Mouse (Mus musculus) layer of hippocampus, adult 8-10 months (tissue): ENCODE results near the gene Mrtfa. TPM values are rescaled to one million over a fixed set of nuclear protein-coding genes. Genes with fewer than 3 reads are reported as not detected.

Experiments used
- DNase-seq, 2 experiments: peaks; one replicate each; pipeline ENCODE4 v3.0.0; 2022; ENCODE audit warnings: low spot score in 2 of 2
- total RNA-seq, 4 experiments: library from RNA; stranded (reverse); gene quantifications; 2 replicates each; pipeline ENCODE4 v1.2.4; 2022

The Mrtfa gene
- total RNA-seq, 4 experiments from 2014 or later: 79.9 to 100 (median 95.9) TPM

DNA sequence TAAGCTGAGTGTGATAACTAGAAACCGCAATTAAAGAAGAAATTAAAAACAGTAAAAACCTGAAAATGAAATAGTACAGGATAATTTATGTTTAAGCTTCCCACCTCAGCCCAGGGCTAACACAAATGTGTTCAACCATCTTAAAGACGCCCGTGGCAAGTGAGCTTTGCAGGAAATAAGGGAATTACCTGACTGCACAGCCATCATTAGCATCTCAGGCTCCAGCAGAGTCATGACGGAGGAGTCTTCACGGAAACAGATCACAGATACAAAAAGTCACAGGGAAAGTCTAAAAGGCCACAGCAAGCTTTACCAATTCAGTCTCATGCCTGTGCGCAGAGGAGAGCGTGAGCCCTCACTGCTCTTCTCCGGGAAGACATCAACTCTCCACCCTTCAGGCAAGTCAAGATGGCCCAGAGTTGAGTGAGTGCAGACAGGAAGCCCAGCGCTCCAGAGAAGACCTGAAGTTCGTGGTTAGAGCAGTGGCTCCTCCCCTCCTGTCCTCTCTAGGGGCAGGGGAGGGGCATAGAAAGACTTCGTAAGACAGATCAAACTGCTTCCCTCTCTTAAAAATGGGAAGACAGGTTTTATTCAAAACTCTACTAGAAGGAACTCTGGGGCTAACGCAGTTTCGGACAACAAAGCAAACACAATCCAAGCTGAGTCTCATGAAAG is 85.8 kb downstream of the Mrtfa start:
- no peak for DNase-seq

DNA sequence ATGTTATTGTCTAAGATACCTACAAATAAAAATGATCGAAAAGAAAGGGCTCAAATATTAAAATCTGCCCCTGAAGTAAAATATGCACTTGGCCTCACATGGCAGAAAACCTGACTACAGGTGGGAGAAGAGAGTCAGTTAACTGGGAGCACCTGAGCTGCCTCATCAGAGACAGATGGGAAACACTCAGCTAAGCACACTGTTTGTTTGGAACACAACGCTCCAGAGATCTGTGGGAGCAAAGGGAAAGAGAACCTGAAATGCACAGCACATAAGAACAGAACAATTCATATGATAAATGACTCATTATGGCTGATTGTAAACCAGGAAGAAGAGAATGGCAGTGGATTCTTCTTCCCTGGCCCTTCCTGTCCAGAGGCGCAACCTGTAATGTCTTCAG is 87.1 kb downstream of the Mrtfa start:
- no peak for DNase-seq

DNA sequence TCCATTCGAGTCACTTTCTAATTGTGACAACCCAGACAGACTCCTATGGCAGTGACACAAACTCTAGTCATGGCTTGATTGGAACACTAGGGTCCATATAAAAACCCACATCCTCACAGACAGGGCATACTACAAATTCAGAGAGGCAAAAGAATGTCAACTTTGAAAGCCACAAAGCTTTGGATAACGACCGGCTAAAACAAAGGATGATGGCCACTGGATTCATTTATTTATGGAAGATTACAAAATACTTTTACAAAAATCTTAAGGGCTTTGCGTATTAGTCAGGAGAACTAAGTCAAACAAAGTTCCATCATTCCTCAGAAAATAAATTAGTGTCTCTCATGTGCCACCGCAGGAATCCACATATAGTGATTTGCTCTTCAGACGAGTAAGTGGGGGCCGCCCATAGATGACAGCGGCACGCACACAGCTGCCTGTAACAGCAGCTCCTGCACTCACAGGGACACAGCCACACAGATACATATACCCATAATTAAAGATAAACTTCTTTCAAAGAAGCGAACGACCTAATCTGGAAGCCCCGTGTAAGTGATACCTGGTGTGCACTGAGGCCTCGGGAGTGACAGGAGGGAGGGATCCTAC is 88.2 kb downstream of the Mrtfa start:
- no peak for DNase-seq

DNA sequence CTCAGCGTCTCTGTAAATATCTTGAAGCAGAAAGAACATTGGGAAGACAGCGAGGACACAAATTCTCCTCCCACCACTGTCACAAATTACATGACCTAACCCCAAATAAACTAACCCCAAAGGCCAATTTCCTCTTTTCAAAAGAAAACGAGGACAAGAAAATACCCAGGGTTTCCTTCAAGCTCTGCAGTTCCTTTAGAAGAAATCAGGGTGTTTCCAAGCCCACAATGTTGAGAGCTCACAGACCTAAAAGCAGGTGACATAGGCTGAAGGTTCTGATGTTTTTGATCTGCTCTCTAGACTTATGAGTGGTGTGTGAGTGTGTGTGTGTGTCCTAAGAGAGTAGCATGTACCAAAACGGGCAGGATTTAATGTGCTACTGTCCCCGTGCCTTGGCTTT is 89.2 kb downstream of the Mrtfa start:
- no peak for DNase-seq

DNA sequence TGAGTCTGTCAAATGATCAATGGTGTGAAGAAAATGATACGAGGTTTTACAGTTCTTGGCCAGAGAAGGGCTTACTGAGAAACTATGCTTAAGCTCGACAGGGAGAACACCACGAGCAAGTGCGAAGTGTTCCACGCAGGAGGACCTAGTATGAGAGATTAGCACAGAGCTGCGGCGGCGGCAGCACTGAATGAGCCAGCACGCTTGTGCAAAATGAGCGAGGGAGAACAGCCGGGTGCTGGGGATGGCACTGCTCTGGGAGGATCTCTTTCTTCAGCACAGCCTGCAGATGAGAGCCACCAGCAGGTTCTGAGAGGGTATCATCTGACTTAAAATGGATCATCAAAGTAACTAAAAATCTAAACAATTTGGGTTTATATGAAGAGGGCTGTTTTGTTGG is 91.3 kb downstream of the Mrtfa start:
- peak in 1 of 2 experiments; percentile 44 for DNase-seq

DNA sequence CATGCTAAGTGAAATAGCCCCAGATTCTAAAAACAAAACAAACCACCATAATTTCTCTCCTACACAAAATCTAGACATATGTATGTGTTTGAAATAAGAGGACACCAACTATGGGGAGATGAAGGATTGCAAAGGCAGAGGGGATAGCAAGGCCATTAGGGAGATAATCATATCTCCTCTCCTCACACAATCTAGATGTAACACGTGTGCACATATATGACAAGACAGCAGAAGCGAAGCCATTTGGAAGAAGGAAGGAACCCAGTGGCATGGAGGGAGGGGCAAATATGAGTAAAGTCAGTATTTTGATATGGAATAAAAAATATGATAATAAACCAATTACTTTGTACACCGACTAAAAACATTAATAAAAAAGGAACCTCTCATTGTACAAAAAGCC is 91.9 kb downstream of the Mrtfa start:
- no peak for DNase-seq

DNA sequence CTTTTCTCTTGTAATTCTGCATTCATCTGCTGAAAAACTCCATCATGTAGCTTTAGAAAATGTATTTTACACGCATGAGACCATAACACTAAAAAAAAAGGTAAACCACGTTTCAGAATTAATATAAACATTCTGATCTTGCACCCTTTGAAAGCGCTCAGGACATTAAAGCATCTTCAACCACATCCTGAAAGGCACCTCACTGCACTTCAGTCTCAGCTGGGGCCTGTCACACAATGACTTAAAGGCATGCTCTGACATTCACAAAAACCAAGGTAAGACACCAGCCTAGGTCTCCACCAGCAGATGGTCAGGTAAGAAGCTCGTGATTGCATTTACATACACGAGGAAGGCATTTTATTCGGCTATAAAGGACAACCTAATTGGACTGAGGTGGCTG is 92.7 kb downstream of the Mrtfa start:
- DNase-seq: no peak

DNA sequence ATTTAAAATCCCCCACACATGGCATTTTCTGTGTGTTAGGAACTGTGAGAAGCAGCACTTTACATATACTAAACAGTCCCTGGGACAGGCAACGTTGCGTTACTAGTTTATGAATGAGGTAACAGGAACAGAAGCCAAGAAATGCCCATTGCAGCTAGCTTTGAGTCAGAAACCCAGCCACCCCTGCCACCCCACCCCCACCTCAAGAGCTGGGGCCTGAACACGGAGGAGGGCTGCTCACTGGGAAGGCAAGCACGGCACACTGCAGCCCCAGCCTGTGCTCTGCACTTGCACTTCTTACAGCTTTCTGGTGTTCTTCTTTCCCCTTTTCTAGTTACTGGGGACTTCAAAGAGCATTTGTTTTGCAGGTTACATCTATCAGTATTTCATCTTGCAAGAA is 93.1 kb downstream of the Mrtfa start:
- no peak for DNase-seq

DNA sequence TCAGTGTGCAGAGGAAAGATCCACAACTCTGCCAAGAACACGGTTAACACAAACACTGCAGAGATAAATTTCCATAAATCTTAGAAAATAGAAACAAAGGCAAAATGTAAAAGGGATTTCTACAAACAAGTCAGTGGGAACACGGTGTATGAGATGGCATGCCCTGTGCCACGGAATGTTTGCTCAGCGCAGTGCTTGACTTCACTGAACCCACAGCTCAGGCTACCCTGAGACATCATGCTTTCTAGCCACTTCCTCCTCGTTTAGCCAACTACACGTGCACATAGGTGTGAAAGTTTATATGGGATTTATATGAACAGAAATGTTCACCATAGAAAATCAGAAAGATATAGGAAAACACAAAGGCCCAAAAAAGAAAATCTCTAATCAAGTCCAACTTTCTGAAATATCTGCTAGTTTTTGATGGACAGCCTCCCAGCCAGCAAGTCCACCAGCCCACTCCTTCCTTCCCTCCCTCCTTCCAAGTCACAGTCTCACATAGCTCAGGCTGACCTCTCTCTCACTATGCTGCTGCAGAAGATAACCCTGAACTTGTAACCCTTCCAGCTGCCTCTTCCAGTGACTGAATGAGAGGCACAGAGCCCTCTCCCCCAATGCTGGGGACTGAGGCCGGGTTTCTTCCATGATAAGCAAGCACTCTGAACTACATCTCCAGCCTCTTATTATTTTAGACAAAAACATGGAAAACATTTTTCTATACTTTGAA is 94.1 kb downstream of the Mrtfa start:
- no peak for DNase-seq

DNA sequence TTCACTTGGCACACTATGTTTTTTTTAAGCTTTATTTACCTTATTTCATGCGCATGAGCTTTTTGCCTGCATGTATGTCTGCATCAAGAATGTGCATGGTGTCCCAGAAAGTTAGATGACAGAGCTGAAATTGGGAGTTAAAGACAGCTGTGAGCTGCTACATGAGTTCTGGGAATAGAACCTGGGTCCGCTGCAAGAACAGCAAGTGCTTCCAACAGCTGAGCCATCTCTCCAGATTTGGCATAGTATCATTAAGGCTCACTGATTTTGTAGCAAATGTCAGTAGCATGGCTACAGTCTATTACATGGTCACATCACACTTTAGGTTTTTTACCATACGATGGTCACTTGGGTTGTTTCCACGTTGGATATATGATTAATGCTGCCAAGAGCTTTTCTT is 97.5 kb downstream of the Mrtfa start:
- DNase-seq: no peak

DNA sequence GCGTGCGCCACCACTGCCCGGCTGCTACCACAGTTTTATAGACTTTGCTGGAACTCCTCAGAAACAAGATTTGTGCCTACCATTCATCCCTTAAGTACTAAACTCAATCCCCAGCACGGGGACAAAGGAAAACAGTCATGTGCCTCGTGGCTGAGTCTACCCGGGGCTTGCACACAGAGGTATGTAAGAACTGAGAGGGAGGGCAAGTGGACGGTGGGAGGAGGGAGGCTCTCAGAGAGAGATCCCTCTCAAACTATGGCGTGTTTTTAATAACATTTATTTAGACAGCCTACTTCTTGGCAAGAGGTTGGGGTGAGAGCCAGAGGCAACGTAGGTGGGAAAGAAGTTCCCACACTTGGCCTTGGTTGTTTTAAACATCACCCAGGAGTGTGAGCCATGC is 98.8 kb downstream of the Mrtfa start:
- DNase-seq: no peak

DNA sequence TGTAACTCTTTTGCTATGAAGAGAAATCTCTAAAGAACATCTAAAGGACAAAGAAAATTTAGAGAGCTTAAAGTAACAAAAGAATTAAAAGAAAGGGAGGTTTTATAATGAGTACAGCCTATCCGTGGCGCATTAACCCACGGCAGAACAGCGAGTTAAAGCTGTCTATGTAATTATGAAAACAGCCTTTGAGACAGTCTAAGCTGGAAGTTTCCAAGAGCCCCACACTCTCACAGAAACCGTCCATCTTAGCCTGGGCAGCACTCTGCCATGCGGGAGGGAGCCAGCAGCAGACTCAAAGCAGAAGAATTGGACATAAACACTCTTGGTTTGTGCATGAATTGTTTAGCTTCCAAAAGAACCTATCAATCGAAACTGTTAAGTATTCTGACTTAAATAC is 103.0 kb downstream of the Mrtfa start:
- no peak for DNase-seq

DNA sequence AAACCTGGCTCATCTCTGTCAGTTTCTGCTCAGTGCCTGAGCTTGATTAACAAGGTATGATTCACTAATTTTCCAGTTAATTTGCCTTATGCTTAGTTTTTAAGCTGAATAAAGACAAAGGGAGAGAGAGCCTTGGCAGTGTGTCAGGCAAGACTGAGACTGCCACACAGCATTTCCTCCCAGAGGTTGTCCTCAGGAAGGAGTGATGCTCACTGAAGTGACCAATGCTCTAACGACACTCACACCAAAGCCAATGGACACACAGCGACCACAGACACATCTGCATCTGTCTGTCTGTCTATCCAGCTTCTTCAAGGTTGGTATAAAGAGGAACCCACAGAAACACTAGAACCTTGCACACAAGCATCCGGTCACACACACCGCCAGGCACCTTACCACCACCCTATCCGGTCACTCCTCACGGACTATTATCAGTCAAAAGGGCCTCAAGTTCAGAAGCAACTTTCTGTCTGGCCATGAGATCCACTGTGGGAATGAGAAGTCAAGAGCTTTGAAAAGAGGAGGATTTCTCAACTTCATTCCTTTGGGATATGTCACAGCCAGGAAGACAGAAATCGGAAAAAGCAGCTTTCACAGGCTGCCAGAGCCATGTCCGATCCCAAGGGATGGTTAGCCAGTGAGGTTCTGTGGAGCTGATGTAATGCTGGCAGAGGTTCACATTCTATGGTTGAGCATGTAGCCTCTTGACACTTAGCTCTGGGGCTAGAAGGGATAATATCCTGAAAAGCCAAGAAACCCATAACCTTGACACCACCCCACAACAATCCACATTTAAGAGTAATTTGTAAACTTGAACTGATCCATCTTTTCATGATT is 103.7 kb downstream of the Mrtfa start:
- no peak for DNase-seq

DNA sequence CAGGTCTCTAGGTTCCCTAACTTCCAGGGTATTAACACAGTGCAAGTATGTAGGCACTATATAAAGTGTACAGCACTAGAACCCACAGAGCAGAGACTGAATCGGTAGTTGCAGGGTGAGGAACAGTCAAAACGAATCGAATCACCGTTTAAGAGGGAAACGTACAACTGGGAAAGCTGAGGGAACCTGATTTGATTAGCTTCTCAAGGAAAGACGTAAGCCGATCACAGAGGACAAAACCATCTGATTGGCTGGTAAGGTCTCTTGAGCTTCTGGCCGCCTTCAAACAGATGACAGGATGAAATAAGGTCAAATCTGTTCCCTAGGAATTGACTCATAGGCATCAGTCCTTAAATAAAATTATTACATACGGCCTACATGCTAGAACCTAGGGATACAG is 106.7 kb downstream of the Mrtfa start:
- DNase-seq: no peak

DNA sequence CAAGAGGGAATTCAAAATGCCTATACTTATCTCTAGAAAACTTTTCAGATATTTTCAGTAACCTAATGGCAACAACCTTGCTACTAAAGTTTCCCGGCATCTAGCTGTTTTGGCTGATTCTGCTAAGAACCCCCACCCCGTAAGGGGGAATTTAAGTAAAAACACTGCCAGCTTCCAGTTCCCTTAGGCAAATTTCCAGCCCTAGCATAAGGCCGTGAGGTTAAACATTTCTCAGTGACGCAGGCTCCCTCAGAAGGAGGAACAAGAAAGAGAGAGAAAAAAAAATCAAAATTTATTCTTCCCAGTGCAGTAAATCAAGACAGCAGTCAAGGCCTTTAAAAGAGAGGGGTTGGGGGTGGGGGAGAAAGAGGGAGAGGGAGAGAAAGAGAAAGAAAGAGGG is 107.3 kb downstream of the Mrtfa start:
- DNase-seq: no peak

DNA sequence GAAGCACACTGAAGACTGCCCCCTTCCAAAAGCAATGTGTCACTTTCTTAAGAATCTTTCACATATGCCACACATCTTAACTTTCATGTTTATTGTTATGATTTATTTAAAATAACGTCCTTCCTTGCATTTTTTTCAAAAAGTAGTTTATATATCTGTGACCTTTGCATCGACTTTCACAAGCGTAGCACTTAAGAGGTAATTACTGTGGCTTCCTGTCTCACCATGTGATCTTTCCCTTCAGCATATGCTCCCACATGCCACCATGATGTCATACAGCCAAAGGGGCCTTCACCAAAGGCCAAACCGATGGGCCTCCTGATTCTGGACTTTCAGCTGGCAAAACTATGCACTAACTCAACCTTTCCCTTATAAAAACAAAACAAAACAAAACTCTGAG is 109.3 kb downstream of the Mrtfa start:
- no peak for DNase-seq

DNA sequence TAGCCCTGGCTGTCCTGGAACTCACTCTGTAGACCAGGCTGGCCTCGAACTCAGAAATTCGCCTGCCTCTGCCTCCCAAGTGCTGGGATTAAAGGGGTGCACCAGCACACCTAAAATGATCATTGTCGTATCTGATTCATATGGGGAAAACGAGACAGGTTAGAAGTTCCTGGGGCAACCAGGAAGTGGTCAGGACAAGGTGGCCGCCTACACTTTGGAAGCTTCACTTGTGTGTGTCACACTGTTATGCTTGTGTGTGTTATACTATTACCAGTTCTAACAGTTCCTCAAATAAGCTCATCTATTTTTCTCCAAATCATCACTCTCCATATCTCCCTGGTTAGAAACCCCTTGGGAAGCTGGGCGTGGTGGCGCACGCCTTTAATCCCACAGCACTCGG is 110.2 kb downstream of the Mrtfa start:
- DNase-seq: no peak

DNA sequence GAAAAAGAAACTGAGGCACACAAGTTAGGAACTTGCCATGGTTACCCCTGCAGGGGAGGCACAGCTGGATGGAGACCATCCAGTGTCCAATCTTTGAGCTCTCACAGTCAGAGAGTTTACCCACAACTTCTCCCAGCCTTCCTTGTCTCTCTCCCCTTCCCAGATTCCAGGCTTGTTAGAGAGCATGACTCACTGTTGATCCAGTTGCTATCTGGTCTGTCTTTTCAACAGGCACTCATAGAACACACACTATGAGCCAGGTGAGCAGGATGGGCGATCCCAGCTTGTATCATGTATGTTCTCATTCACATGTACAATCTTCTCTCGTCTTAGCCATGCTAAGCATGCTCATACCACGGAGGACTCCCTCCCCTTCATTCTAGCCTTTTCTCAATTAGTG is 111.3 kb downstream of the Mrtfa start:
- no peak for DNase-seq

DNA sequence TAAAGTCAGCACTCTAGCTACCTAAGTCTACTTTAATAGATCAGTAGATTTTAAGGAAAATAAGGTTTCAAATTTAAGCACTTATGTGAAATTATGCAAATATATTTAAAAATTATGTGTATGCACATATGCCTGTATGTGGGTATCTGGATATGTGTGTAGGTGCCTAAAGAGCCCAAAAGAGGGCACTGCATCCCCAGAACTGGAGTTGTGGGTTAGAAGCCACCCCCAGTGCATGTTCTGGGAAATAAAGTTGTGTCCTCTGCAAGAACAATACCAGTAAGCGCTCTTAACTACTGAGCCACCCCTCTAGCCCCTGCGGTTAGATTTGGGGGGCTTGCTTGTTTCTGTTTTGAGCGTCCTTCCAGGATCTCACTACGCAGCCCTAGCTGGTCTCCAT is 113.0 kb downstream of the Mrtfa start:
- no peak for DNase-seq

DNA sequence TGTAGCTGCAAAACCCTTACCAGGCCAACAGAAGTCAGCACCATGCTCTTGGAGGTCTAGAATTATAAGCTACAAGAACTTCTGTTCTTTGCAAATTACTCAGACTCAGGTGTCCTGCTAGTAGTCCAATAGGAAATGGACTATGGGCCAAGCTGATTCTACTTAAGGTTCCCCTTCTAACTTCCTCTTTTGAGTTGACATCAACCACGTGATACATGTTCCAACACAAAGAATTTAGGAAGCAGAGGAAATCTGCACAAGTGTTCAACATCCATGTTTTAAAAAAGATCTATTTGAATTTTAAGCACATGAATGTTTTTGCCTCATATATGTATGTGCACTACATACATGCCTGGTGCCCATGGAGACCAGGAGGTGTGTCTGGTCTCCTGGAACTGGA is 116.0 kb downstream of the Mrtfa start:
- no peak for DNase-seq

DNA sequence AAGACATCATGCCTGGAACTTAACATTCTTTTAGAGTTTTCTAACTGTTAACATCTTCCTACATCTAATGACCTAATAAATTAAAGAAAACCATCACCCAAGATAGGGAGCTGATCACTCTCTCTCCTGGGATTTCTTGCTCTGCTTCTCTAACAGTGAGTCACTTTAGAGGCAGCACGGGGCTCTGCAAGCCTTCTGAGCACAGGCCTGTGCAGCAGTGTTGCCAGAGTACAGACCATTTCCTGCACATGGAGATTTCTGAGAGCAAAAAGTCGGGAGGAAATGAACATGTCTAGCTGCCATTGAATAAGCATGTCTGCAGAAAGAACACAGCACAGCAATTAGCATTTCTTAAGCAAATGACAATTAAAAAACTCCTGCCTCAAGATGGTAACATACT is 116.8 kb downstream of the Mrtfa start:
- DNase-seq: no peak

DNA sequence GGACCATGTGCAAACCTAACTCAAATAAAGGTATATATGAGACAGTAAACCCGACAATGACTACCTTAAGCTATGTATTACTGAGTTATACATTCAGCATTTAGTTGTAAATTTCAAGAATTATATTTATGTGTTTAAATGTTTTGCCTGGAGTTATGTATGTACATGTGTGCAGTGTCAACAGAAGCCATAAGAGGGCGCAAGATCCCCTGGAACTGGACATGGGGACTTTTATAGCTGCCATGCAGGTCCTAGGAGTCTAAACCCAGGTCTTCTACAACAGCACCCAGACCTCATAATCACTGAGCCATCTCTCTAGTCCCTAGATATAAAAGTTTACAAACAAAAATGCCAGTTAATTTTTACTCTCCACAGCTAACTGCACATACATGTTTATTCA is 117.8 kb downstream of the Mrtfa start:
- DNase-seq: no peak
